Mouse (Mus musculus) neural tube, embryonic 15.5 days (tissue): ENCODE data around the gene Ifi35. TPM values are rescaled to one million over a fixed set of nuclear protein-coding genes. Genes with fewer than 3 reads are reported as not detected.
A peak's percentile ranks its signal among the peaks of the same experiment; 100 is the strongest.
"Not testable (repeated sequence)": the region's sequence is repeated elsewhere in the genome, so short reads cannot be mapped to it uniquely, and the experiment has no call there.

ENCODE experiments used
- ATAC-seq: fragments of 200-750 bp; cut with Nextera tagmentation; 2 replicates; pipeline ENCODE4 v1.8.0; 2017; ENCODE audit warnings: mild to moderate bottlenecking, moderate TSS enrichment, moderate library complexity; ENCODE audit not compliant: low FRiP score
- H3K27ac ChIP-seq: fragments of 300-500 bp; sonication (generic); replicated peaks from 2 replicates; pipeline ENCODE4 v1.5.1; 2015; ENCODE audit warnings: mild to moderate bottlenecking, inconsistent platforms
- H3K27me3 ChIP-seq: fragments of 300-500 bp; sonication (generic); replicated peaks from 2 replicates; pipeline ENCODE4 v1.6.1; 2015; ENCODE audit warnings: inconsistent platforms
- H3K36me3 ChIP-seq: fragments of 300-500 bp; sonication (generic); 2 replicates; pipeline ENCODE4 v1.6.1; 2015; ENCODE audit warnings: inconsistent platforms
- H3K4me1 ChIP-seq: fragments of 300-500 bp; sonication (generic); 2 replicates; pipeline ENCODE4 v1.6.1; 2015; ENCODE audit warnings: inconsistent platforms
- H3K4me2 ChIP-seq: fragments of 300-500 bp; sonication (generic); 2 replicates; pipeline ENCODE4 v1.6.1; 2015; ENCODE audit warnings: inconsistent platforms, mild to moderate bottlenecking, moderate library complexity
- H3K4me3 ChIP-seq: fragments of 300-500 bp; sonication (generic); replicated peaks from 2 replicates; pipeline ENCODE4 v1.5.1; 2015; ENCODE audit warnings: mild to moderate bottlenecking, inconsistent platforms
- H3K9ac ChIP-seq: fragments of 300-500 bp; sonication (generic); replicated peaks from 2 replicates; pipeline ENCODE4 v1.6.1; 2015; ENCODE audit warnings: mild to moderate bottlenecking, inconsistent platforms
- H3K9me3 ChIP-seq: fragments of 300-500 bp; sonication (generic); replicated peaks from 2 replicates; pipeline ENCODE4 v1.6.1; 2016; ENCODE audit warnings: inconsistent platforms
- WGBS: fragments of 180-500 bp; shearing (Covaris S2); methylation state at CpG from one replicate; pipeline ENCODE4 v1.1.7; 2015; ENCODE audit warnings: mixed read lengths; 5-methylcytosine and 5-hydroxymethylcytosine counted together
- polyA plus RNA-seq: library from polyadenylated mRNA; unstranded; fragments of >200 nt; fragmentation: Nextera tagmentation; extraction: Ambion mirVana; gene quantifications from 2 replicates; pipeline ENCODE4 v1.2.1, GENCODE M21; 2015

The Ifi35 gene
- polyA plus RNA-seq, 1 experiment from 2014 or later, result 3.9 TPM

- Histone ChIP-seq H3K4me1 (peaks cover 35% of the 10 kb centered on the region), H3K27me3 (no peaks in the 10 kb centered on the region), H3K4me3 (no peak overlapping the region), H3K9me3 (no peaks in the 10 kb centered on the region), H3K4me2 (no peak overlapping the region), H3K36me3 (peaks cover 12% of the 10 kb centered on the region), H3K27ac (no peak overlapping the region), H3K9ac (no peak overlapping the region)
- no peak for ATAC-seq
- WGBS, result 62% methylated on average over 7 of the region's 7 CpGs
These were observed 24.1 kb downstream of the Ifi35 start for GRCm38 (mm10) chr11:101472336-101472735.

- H3K4me3 ChIP-seq, H3K4me2 ChIP-seq, H3K9ac ChIP-seq, H3K27ac ChIP-seq, ATAC-seq, H3K9me3 ChIP-seq, H3K27me3 ChIP-seq: not testable (repeated sequence)
- WGBS, result 81% methylated on average over 1 of the region's 1 CpGs
- Histone ChIP-seq H3K36me3 (peaks cover 12% of the 10 kb centered on the region), H3K4me1 (peaks cover 35% of the 10 kb centered on the region)
These were observed 25.5 kb downstream of the Ifi35 start for GRCm38 (mm10) chr11:101473686-101474085.

GRCm38 (mm10) chr11:101474298-101474697 is 26.1 kb downstream of the Ifi35 start:
- Histone ChIP-seq H3K27me3 (no peaks in the 10 kb centered on the region), H3K4me3 (no peak overlapping the region), H3K27ac (no peak overlapping the region), H3K9me3 (no peaks in the 10 kb centered on the region), H3K4me1 (peaks cover 29% of the 10 kb centered on the region), H3K4me2 (no peak overlapping the region), H3K9ac (no peak overlapping the region), H3K36me3 (peaks cover 12% of the 10 kb centered on the region)
- 68% methylated on average over 5 of the region's 5 CpGs for WGBS
- ATAC-seq, result no peak

GRCm38 (mm10) chr11:101476361-101476760 is 28.2 kb downstream of the Ifi35 start:
- H3K4me2 ChIP-seq, H3K9ac ChIP-seq, H3K36me3 ChIP-seq, H3K27ac ChIP-seq, H3K9me3 ChIP-seq, H3K4me3 ChIP-seq, ATAC-seq, H3K27me3 ChIP-seq: not testable (repeated sequence)
- WGBS, result 80% methylated on average over 4 of the region's 4 CpGs
- peaks cover 23% of the 10 kb centered on the region for H3K4me1 ChIP-seq

GRCm38 (mm10) chr11:101477194-101477551 is 29.0 kb downstream of the Ifi35 start:
- Histone ChIP-seq H3K27ac (peak overlapping the region; percentile 23; the same call in 1 of the 2 replicates), H3K4me3 (no peak overlapping the region), H3K36me3 (no peaks in the 10 kb centered on the region; the same call in 1 of the 2 replicates), H3K4me2 (no peak overlapping the region), H3K9ac (no peak overlapping the region), H3K27me3 (no peaks in the 10 kb centered on the region), H3K9me3 (no peaks in the 10 kb centered on the region), H3K4me1 (peaks cover 17% of the 10 kb centered on the region)
- no peak for ATAC-seq
- 10% methylated on average over 4 of the region's 4 CpGs for WGBS

GRCm38 (mm10) chr11:101477552-101478211 is 29.5 kb downstream of the Ifi35 start:
- Histone ChIP-seq H3K9ac (no peak overlapping the region), H3K4me2 (no peak overlapping the region), H3K4me1 (peaks cover 13% of the 10 kb centered on the region; the same call in 1 of the 2 replicates), H3K36me3 (no peaks in the 10 kb centered on the region), H3K27ac (peak overlapping the region; percentile 23; the same call in 1 of the 2 replicates), H3K27me3 (no peaks in the 10 kb centered on the region), H3K4me3 (no peak overlapping the region), H3K9me3 (no peaks in the 10 kb centered on the region)
- ATAC-seq, result peak; percentile 38; the same call in 1 of the 2 replicates
- WGBS, result 20% methylated on average over 10 of the region's 10 CpGs

GRCm38 (mm10) chr11:101479171-101479635 is 31.0 kb downstream of the Ifi35 start:
- Histone ChIP-seq H3K4me3 (no peak overlapping the region), H3K9ac (no peak overlapping the region; the same call in 1 of the 2 replicates), H3K9me3 (no peaks in the 10 kb centered on the region), H3K36me3 (no peaks in the 10 kb centered on the region), H3K27me3 (no peaks in the 10 kb centered on the region), H3K27ac (peak overlapping the region; percentile 14), H3K4me2 (peak overlapping the region; percentile 31), H3K4me1 (peaks cover 10% of the 10 kb centered on the region; the same call in 1 of the 2 replicates)
- ATAC-seq, result no peak
- WGBS, result 3% methylated on average over 18 of the region's 18 CpGs

- H3K27ac ChIP-seq, result no peak overlapping the region
These were observed 32.7 kb downstream of the Ifi35 start for GRCm38 (mm10) chr11:101480912-101481311.

GRCm38 (mm10) chr11:101483804-101484203 is 35.6 kb downstream of the Ifi35 start:
- Histone ChIP-seq H3K4me2 (no peak overlapping the region), H3K9ac (0 out of 2 replicates have a peak overlapping the region, but pooled peaks have one; percentile 10), H3K27me3 (no peaks in the 10 kb centered on the region), H3K4me3 (no peak overlapping the region), H3K4me1 (no peaks in the 10 kb centered on the region), H3K27ac (no peak overlapping the region), H3K36me3 (no peaks in the 10 kb centered on the region), H3K9me3 (no peaks in the 10 kb centered on the region)
- WGBS, result 14% methylated on average over 3 of the region's 3 CpGs
- no peak for ATAC-seq

More at GRCm38 (mm10) chr11:101480912-101481311, 32.7 kb downstream of the Ifi35 start:
- Histone ChIP-seq H3K4me2 (no peak overlapping the region), H3K9me3 (no peaks in the 10 kb centered on the region), H3K4me3 (no peak overlapping the region), H3K4me1 (peaks cover 10% of the 10 kb centered on the region; the same call in 1 of the 2 replicates), H3K27me3 (no peaks in the 10 kb centered on the region), H3K9ac (no peak overlapping the region), H3K36me3 (no peaks in the 10 kb centered on the region)
- WGBS, result 77% methylated on average over 6 of the region's 6 CpGs
- no peak for ATAC-seq

GRCm38 (mm10) chr11:101484245-101484644 is 36.0 kb downstream of the Ifi35 start:
- Histone ChIP-seq H3K27ac (no peak overlapping the region), H3K9ac (no peak overlapping the region), H3K9me3 (no peaks in the 10 kb centered on the region), H3K4me2 (no peak overlapping the region), H3K36me3 (no peaks in the 10 kb centered on the region), H3K4me3 (no peak overlapping the region), H3K27me3 (no peaks in the 10 kb centered on the region), H3K4me1 (no peaks in the 10 kb centered on the region)
- WGBS, result 67% methylated on average over 6 of the region's 6 CpGs
- ATAC-seq, result no peak

- Histone ChIP-seq H3K27ac (no peak overlapping the region), H3K4me3 (no peak overlapping the region), H3K4me2 (no peak overlapping the region), H3K4me1 (no peaks in the 10 kb centered on the region), H3K36me3 (no peaks in the 10 kb centered on the region), H3K27me3 (no peaks in the 10 kb centered on the region), H3K9me3 (no peaks in the 10 kb centered on the region), H3K9ac (no peak overlapping the region)
- ATAC-seq, result no peak
- WGBS, result 90% methylated on average over 7 of the region's 7 CpGs
These were observed 36.6 kb downstream of the Ifi35 start for GRCm38 (mm10) chr11:101484814-101485213.

GRCm38 (mm10) chr11:101485509-101486028 is 37.4 kb downstream of the Ifi35 start:
- H3K4me3 ChIP-seq, result no peak overlapping the region
- H3K9me3 ChIP-seq, result no peaks in the 10 kb centered on the region
- H3K4me1 ChIP-seq, result no peaks in the 10 kb centered on the region
- H3K4me2 ChIP-seq, result no peak overlapping the region
- H3K27ac ChIP-seq, result no peak overlapping the region
- ATAC-seq, result no peak
- WGBS, result 48% methylated on average over 6 of the region's 6 CpGs
- no peaks in the 10 kb centered on the region for H3K27me3 ChIP-seq
- H3K9ac ChIP-seq, result no peak overlapping the region
- no peaks in the 10 kb centered on the region for H3K36me3 ChIP-seq
